Mouse (Mus musculus) MEL-GATA-1-ER (cell line): Measurements from ENCODE around the gene Atp8b2.
A peak's percentile ranks its signal among the peaks of the same experiment; 100 is the strongest.

Experiments used
- DNase-seq: peaks from one replicate; pipeline ENCODE4 v3.0.0-alpha.2; 2012; ENCODE audit warnings: low read depth; ENCODE audit errors: extremely low read depth

Atp8b2 gene

GRCm38 (mm10) chr3:89959435-89959834, 3.9 kb downstream of the Atp8b2 start:
- no peak for DNase-seq

- DNase-seq = no peak
Observed at GRCm38 (mm10) chr3:89957880-89958279, 5.4 kb downstream of the Atp8b2 start.

- DNase-seq = peak; percentile 31
Observed at GRCm38 (mm10) chr3:89956177-89956971, 6.9 kb downstream of the Atp8b2 start.

- DNase-seq = peak; percentile 69
Observed at GRCm38 (mm10) chr3:89953420-89953819, 9.9 kb downstream of the Atp8b2 start.

- DNase-seq = no peak
Observed at GRCm38 (mm10) chr3:89948655-89949054, 14.7 kb downstream of the Atp8b2 start.

- no peak for DNase-seq
Observed at GRCm38 (mm10) chr3:89948021-89948420, 15.3 kb downstream of the Atp8b2 start.

GRCm38 (mm10) chr3:89945026-89945425, 18.3 kb downstream of the Atp8b2 start:
- DNase-seq = no peak

GRCm38 (mm10) chr3:89942894-89943293, 20.4 kb downstream of the Atp8b2 start:
- DNase-seq = no peak

GRCm38 (mm10) chr3:89936495-89936894, 26.8 kb downstream of the Atp8b2 start:
- DNase-seq = no peak

- no peak for DNase-seq
Observed at GRCm38 (mm10) chr3:89932925-89933324, 30.4 kb downstream of the Atp8b2 start.

- no peak for DNase-seq
Observed at GRCm38 (mm10) chr3:89928956-89929355, 34.4 kb downstream of the Atp8b2 start.

GRCm38 (mm10) chr3:89926440-89926839, 36.9 kb downstream of the Atp8b2 start:
- DNase-seq = no peak

GRCm38 (mm10) chr3:89920711-89921110, 42.6 kb downstream of the Atp8b2 start:
- no peak for DNase-seq

- no peak for DNase-seq
Observed at GRCm38 (mm10) chr3:89917408-89917807, 45.9 kb downstream of the Atp8b2 start.

- no peak for DNase-seq
Observed at GRCm38 (mm10) chr3:89916622-89917021, 46.7 kb downstream of the Atp8b2 start.

GRCm38 (mm10) chr3:89914700-89915099, 48.6 kb downstream of the Atp8b2 start:
- no peak for DNase-seq

GRCm38 (mm10) chr3:89912543-89913391, 50.5 kb downstream of the Atp8b2 start, which contains the start of gene Il6ra:
TSS of gene Il6ra (minus strand) at chr3:89913196.
- DNase-seq = peak; percentile 73

- DNase-seq = no peak
Observed at GRCm38 (mm10) chr3:89912108-89912542, 51.2 kb downstream of the Atp8b2 start.

GRCm38 (mm10) chr3:89911207-89911606, 52.1 kb downstream of the Atp8b2 start:
- DNase-seq = peak; percentile 83

GRCm38 (mm10) chr3:89909703-89910542, 53.4 kb downstream of the Atp8b2 start:
- no peak for DNase-seq

GRCm38 (mm10) chr3:89908836-89909235, 54.5 kb downstream of the Atp8b2 start:
- DNase-seq = no peak
